Mouse (Mus musculus): Measurements from ENCODE around the gene Gm10959. TPM values are rescaled to one million over a fixed set of nuclear protein-coding genes. Genes with fewer than 3 reads are reported as not detected.
"Not testable (repeated sequence)": the region's sequence is repeated elsewhere in the genome, so short reads cannot be mapped to it uniquely, and the experiment has no call there.

Gene Gm10959
- polyA plus RNA-seq (2012; rRNA removed): not detected in 2 replicates

GRCm38 (mm10) chr3:122919260-122919659, at the start of gene Gm10959:
Gene Gm10959, minus strand, starts transcription at chr3:122919360.
- no peak for DNase-seq (ENCODE audit: low spot score)

- no peak for DNase-seq (ENCODE audit: low spot score)
Observed at GRCm38 (mm10) chr3:122968391-122968790, 49.2 kb upstream of the Gm10959 start.

- no peak for DNase-seq (ENCODE audit: low spot score)
Observed at GRCm38 (mm10) chr3:122964301-122964700, 45.1 kb upstream of the Gm10959 start.

GRCm38 (mm10) chr3:122950129-122950528, 31.0 kb upstream of the Gm10959 start:
- no peak for DNase-seq (ENCODE audit: low spot score)

GRCm38 (mm10) chr3:122943387-122943890, 24.3 kb upstream of the Gm10959 start:
- DNase-seq (ENCODE audit: low spot score): no peak

- DNase-seq (ENCODE audit: low spot score): no peak
Observed at GRCm38 (mm10) chr3:122939215-122939614, 20.1 kb upstream of the Gm10959 start.

- DNase-seq (ENCODE audit: low spot score): not testable (repeated sequence)
Observed at GRCm38 (mm10) chr3:122937176-122937575, 18.0 kb upstream of the Gm10959 start.

GRCm38 (mm10) chr3:122932466-122932865, 13.3 kb upstream of the Gm10959 start:
- no peak for DNase-seq (ENCODE audit: low spot score)

GRCm38 (mm10) chr3:122929723-122930122, 10.6 kb upstream of the Gm10959 start:
- no peak for DNase-seq (ENCODE audit: low spot score)

- DNase-seq (ENCODE audit: low spot score): peak; percentile 98
Observed at GRCm38 (mm10) chr3:122924009-122924914, 5.1 kb upstream of the Gm10959 start, which contains the start of gene 1810037I17Rik. Gene 1810037I17Rik, plus strand, starts transcription at chr3:122924203.

- no peak for DNase-seq (ENCODE audit: low spot score)
Observed at GRCm38 (mm10) chr3:122923147-122923546, 4.0 kb upstream of the Gm10959 start.

- DNase-seq (ENCODE audit: low spot score): no peak
Observed at GRCm38 (mm10) chr3:122921676-122922527, 2.7 kb upstream of the Gm10959 start.

GRCm38 (mm10) chr3:122920572-122921435, 1.6 kb upstream of the Gm10959 start:
- peak; percentile 52 for DNase-seq (ENCODE audit: low spot score)

- no peak for DNase-seq (ENCODE audit: low spot score)
Observed at GRCm38 (mm10) chr3:122918672-122919071, 488 bp downstream of the Gm10959 start.

GRCm38 (mm10) chr3:122916191-122916680, 2.9 kb downstream of the Gm10959 start:
- no peak for DNase-seq (ENCODE audit: low spot score)

- DNase-seq (ENCODE audit: low spot score): no peak
Observed at GRCm38 (mm10) chr3:122915493-122915892, 3.7 kb downstream of the Gm10959 start.

GRCm38 (mm10) chr3:122907841-122908240, 11.3 kb downstream of the Gm10959 start:
- no peak for DNase-seq (ENCODE audit: low spot score)

GRCm38 (mm10) chr3:122903746-122904433, 15.3 kb downstream of the Gm10959 start:
- DNase-seq (ENCODE audit: low spot score): no peak

GRCm38 (mm10) chr3:122898254-122898653, 20.9 kb downstream of the Gm10959 start:
- DNase-seq (ENCODE audit: low spot score): no peak

GRCm38 (mm10) chr3:122895189-122895731, 23.9 kb downstream of the Gm10959 start:
- DNase-seq (ENCODE audit: low spot score): no peak

Measured in urinary bladder, adult 2 months (tissue).